Mouse (Mus musculus) liver, embryonic 18 days (tissue): ENCODE data around the gene Cd46. TPM values are rescaled to one million over a fixed set of nuclear protein-coding genes. Genes with fewer than 3 reads are reported as not detected.

Experiments used
- polyA plus RNA-seq: library from polyadenylated mRNA; depleted of rRNA; stranded (reverse); fragments of >200 nt; gene quantifications from 2 replicates; pipeline ENCODE4 v1.2.3, GENCODE M21; 2012; rRNA removed

Gene Cd46
- polyA plus RNA-seq = 1.1 and 1.2 TPM in 2 replicates

GRCm38 (mm10) chr1:195092220-195092720, at the start of gene Cd46:
TSS of gene Cd46 (minus strand) at chr1:195092249.

GRCm38 (mm10) chr1:195130953-195131674, 39.1 kb upstream of the Cd46 start, which contains the start of gene Cr1l:
TSS of gene Cr1l (minus strand) at chr1:195131586.

Other genes starting within 250 kb of the Cd46 start
- gene Cd34, start 153.4 kb downstream of the Cd46 start, polyA plus RNA-seq = 4.6 and 5.3 TPM in 2 replicates
- 47.9 and 49.6 TPM in 2 replicates for gene Cr1l, start 39.3 kb upstream of the Cd46 start, polyA plus RNA-seq
- gene Cr2, start 84.5 kb upstream of the Cd46 start, polyA plus RNA-seq = 0.02 TPM in 1 of 2 replicates, not detected in the other